Mouse (Mus musculus): Measurements from ENCODE around the gene Mrps6. TPM values are rescaled to one million over a fixed set of nuclear protein-coding genes. Genes with fewer than 3 reads are reported as not detected.

The Mrps6 gene
- total and polyA plus RNA-seq, 3 experiments, result 40.8 to 71.0 TPM; not detected in 1

GRCm38 (mm10) chr16:92039421-92039820, 18.6 kb upstream of the Mrps6 start:
- peak; percentile 37 for DNase-seq (ENCODE audit: low read depth, low spot score)
- H3K36me3 ChIP-seq (ENCODE audit: control insufficient read depth in 1 of 2, insufficient read depth in 2 of 2, low read length in 2 of 2), result no peaks in the 10 kb centered on the region
- H3K27ac ChIP-seq (ENCODE audit: control insufficient read depth, low read depth, low read length), result no peak overlapping the region
- peaks cover 0 to 8% of the 10 kb centered on the region in 2 experiments for H3K27me3 ChIP-seq (ENCODE audit: control insufficient read depth in 1 of 2, insufficient read depth in 2 of 2, low read length in 2 of 2)
- H3K9me3 ChIP-seq (replicated peaks; ENCODE audit: insufficient read depth, low read length), result no peaks in the 10 kb centered on the region
- no peak overlapping the region for H3K9ac ChIP-seq (ENCODE audit: control insufficient read depth, low read depth, low read length, poor library complexity, severe bottlenecking)
- H3K4me1 ChIP-seq (ENCODE audit: control insufficient read depth in 1 of 2, insufficient read depth in 2 of 2, low read length in 2 of 2), result no peaks in the 10 kb centered on the region
- no peak overlapping the region for H3K4me3 ChIP-seq (ENCODE audit: control insufficient read depth in 1 of 2, insufficient read depth in 1 of 2, low read depth in 2 of 2, low read length in 2 of 2)
- TF ChIP-seq USF1 (IDR thresholded peaks at IDR 0.05; ENCODE audit: low read depth, low read length) (no peak), MAX (IDR thresholded peaks at IDR 0.05; ENCODE audit: low read length) (no peak)
- H3K79me2 ChIP-seq (ENCODE audit: control insufficient read depth, insufficient read depth, low read length, poor library complexity), result no peaks in the 10 kb centered on the region

GRCm38 (mm10) chr16:92039966-92040365, 18.1 kb upstream of the Mrps6 start:
- H3K36me3 ChIP-seq (ENCODE audit: control insufficient read depth in 1 of 2, insufficient read depth in 2 of 2, low read length in 2 of 2), result no peaks in the 10 kb centered on the region
- H3K4me1 ChIP-seq (ENCODE audit: control insufficient read depth in 1 of 2, insufficient read depth in 2 of 2, low read length in 2 of 2), result no peaks in the 10 kb centered on the region
- TF ChIP-seq CHD2 (IDR thresholded peaks at IDR 0.05; ENCODE audit: low read length) (no peak), USF2 (IDR thresholded peaks at IDR 0.05; ENCODE audit: borderline replicate concordance in 1 of 2, insufficient read depth in 1 of 2, low read depth in 1 of 2, low read length in 2 of 2) (no peak), ZC3H11A (IDR thresholded peaks at IDR 0.05; ENCODE audit: low read depth, low read length) (no peak), CHD1 (IDR thresholded peaks at IDR 0.05; ENCODE audit: low read depth, low read length) (no peak), MEF2A (IDR thresholded peaks at IDR 0.05; ENCODE audit: extremely low read depth, insufficient replicate concordance, low read depth, low read length, poor library complexity, severe bottlenecking) (no peak), TBP (IDR thresholded peaks at IDR 0.05; ENCODE audit: low read depth, low read length) (no peak), ZKSCAN1 (IDR thresholded peaks at IDR 0.05; ENCODE audit: low read depth, low read length) (no peak), MYC (IDR thresholded peaks at IDR 0.05; ENCODE audit: low read depth, low read length) (no peak), NRF1 (IDR thresholded peaks at IDR 0.05; ENCODE audit: insufficient read depth, low read depth, low read length, poor library complexity, severe bottlenecking) (no peak), ZMIZ1 (IDR thresholded peaks at IDR 0.05; ENCODE audit: low read depth, low read length) (no peak), RCOR1 (IDR thresholded peaks at IDR 0.05; ENCODE audit: low read depth, low read length) (no peak), POLR2A (IDR thresholded peaks at IDR 0.05; ENCODE audit: control insufficient read depth in 1 of 2, insufficient read depth in 1 of 2, low read depth in 1 of 2, low read length in 2 of 2, poor library complexity in 1 of 2) (no peak), TCF12 (IDR thresholded peaks at IDR 0.05; ENCODE audit: low read depth, low read length) (no peak), E2F4 (IDR thresholded peaks at IDR 0.05; ENCODE audit: borderline replicate concordance, low read depth, low read length) (no peak)
- peaks cover 0 to 12% of the 10 kb centered on the region in 2 experiments for H3K27me3 ChIP-seq (ENCODE audit: control insufficient read depth in 1 of 2, insufficient read depth in 2 of 2, low read length in 2 of 2)
- H3K27ac ChIP-seq (ENCODE audit: control insufficient read depth, low read depth, low read length), result no peak overlapping the region
- no peak overlapping the region for H3K9ac ChIP-seq (ENCODE audit: control insufficient read depth, low read depth, low read length, poor library complexity, severe bottlenecking)
- no peaks in the 10 kb centered on the region for H3K79me2 ChIP-seq (ENCODE audit: control insufficient read depth, insufficient read depth, low read length, poor library complexity)
- no peak overlapping the region for H3K4me3 ChIP-seq (ENCODE audit: control insufficient read depth in 1 of 2, insufficient read depth in 1 of 2, low read depth in 2 of 2, low read length in 2 of 2)
- DNase-seq (ENCODE audit: low read depth, low spot score), result no peak
- H3K9me3 ChIP-seq (replicated peaks; ENCODE audit: insufficient read depth, low read length), result no peaks in the 10 kb centered on the region

All from MEL (cell line).